Mouse (Mus musculus): ENCODE measurements at regions not wholly inside any gene's neighbourhood (a gene's known extent, or its start where the extent isn't known, plus 50 kb on each side); places are given as distances from the start of the nearest gene placed in this dataset.

GRCm38 (mm10) chr8:109155489-109155888 is 338.3 kb upstream of the Pmfbp1 start:
- DNase-seq, result no peak

- DNase-seq, result no peak
These were observed 337.8 kb upstream of the Pmfbp1 start for GRCm38 (mm10) chr8:109156016-109156415.

- DNase-seq, result no peak
These were observed 321.1 kb upstream of the Pmfbp1 start for GRCm38 (mm10) chr8:109172701-109173100.

GRCm38 (mm10) chr8:109185558-109186198 is 308.1 kb upstream of the Pmfbp1 start:
- peak; percentile 44 for DNase-seq

GRCm38 (mm10) chr8:109187617-109188016 is 306.2 kb upstream of the Pmfbp1 start:
- DNase-seq, result no peak

GRCm38 (mm10) chr8:109214247-109214646 is 279.6 kb upstream of the Pmfbp1 start:
- no peak for DNase-seq

GRCm38 (mm10) chr8:109216318-109216717 is 277.5 kb upstream of the Pmfbp1 start:
- DNase-seq, result no peak

GRCm38 (mm10) chr8:109217326-109217725 is 276.5 kb upstream of the Pmfbp1 start:
- peak; percentile 65 for DNase-seq

- DNase-seq, result no peak
These were observed 261.3 kb upstream of the Pmfbp1 start for GRCm38 (mm10) chr8:109232281-109233234.

- no peak for DNase-seq
These were observed 248.3 kb upstream of the Pmfbp1 start for GRCm38 (mm10) chr8:109245526-109245925.

GRCm38 (mm10) chr8:109247875-109248274 is 246.0 kb upstream of the Pmfbp1 start:
- no peak for DNase-seq

GRCm38 (mm10) chr8:109248356-109248755 is 245.5 kb upstream of the Pmfbp1 start:
- no peak for DNase-seq

GRCm38 (mm10) chr8:109249256-109249655 is 244.6 kb upstream of the Pmfbp1 start:
- DNase-seq, result no peak

- DNase-seq, result no peak
These were observed 244.1 kb upstream of the Pmfbp1 start for GRCm38 (mm10) chr8:109249691-109250090.

- DNase-seq, result no peak
These were observed 243.3 kb upstream of the Pmfbp1 start for GRCm38 (mm10) chr8:109250551-109250950.

GRCm38 (mm10) chr8:109251360-109251798 is 242.4 kb upstream of the Pmfbp1 start:
- DNase-seq, result peak; percentile 1

- no peak for DNase-seq
These were observed 241.4 kb upstream of the Pmfbp1 start for GRCm38 (mm10) chr8:109252404-109252803.

GRCm38 (mm10) chr8:109279129-109279528 is 214.7 kb upstream of the Pmfbp1 start:
- peak; percentile 18 for DNase-seq

- DNase-seq, result no peak
These were observed 213.3 kb upstream of the Pmfbp1 start for GRCm38 (mm10) chr8:109280540-109280939.

- no peak for DNase-seq
These were observed 212.2 kb upstream of the Pmfbp1 start for GRCm38 (mm10) chr8:109281598-109281997.

GRCm38 (mm10) chr8:109310670-109311386 is 183.0 kb upstream of the Pmfbp1 start:
- no peak for DNase-seq

GRCm38 (mm10) chr8:109311484-109312210 is 182.2 kb upstream of the Pmfbp1 start:
- DNase-seq, result no peak

- no peak for DNase-seq
These were observed 181.1 kb upstream of the Pmfbp1 start for GRCm38 (mm10) chr8:109312731-109313130.

Data from kidney, adult 9 months (tissue).